Mouse (Mus musculus) thymus, postnatal 25 days (tissue): ENCODE data around the gene Lrrc49.

Experiments
- DNase-seq: peaks from one replicate; pipeline ENCODE4 v3.0.0; 2022

The Lrrc49 gene

GRCm38 (mm10) chr9:60528269-60528668, 159.7 kb downstream of the Lrrc49 start:
- DNase-seq, result no peak

GRCm38 (mm10) chr9:60527836-60528235, 160.1 kb downstream of the Lrrc49 start:
- DNase-seq, result no peak

DNA sequence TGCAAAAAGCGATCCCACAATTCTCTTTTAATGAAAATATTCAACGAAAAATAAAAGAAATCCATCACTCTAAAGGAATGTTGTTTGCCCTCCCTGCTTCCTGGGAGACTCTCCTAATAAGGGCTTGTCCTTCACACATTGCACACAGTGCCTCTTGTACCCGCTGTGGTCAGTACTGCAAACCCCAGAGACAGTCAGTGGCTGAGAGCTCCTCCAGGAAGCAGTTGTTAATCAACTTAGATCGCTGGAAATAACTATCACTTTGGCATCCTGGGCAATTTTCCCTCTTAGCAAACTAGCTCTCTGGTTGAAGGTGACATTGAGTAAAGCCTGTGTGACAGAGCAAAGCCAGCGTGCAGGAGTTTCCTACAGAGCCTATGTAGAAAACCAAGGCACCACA, 160.9 kb downstream of the Lrrc49 start:
- no peak for DNase-seq

DNA sequence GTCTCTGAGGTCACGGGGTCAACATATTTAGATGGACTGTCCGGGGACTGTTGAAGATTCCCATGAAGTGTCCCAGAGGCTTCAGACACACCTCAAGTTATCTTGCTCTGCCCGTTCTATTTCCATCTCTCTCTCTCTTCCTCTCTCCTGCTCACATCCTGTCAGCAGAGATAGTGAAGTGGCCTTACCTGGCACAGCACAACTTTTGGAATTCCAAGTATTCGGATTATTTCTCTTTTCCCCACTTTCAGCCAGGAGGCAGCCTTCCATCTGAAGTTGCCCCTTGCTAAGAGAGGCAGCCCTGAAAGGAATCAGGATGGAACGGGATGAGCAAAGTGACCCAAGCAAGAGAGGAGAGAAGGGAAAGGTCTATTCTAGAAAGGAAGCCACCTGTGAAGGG, 161.8 kb downstream of the Lrrc49 start:
- no peak for DNase-seq

DNA sequence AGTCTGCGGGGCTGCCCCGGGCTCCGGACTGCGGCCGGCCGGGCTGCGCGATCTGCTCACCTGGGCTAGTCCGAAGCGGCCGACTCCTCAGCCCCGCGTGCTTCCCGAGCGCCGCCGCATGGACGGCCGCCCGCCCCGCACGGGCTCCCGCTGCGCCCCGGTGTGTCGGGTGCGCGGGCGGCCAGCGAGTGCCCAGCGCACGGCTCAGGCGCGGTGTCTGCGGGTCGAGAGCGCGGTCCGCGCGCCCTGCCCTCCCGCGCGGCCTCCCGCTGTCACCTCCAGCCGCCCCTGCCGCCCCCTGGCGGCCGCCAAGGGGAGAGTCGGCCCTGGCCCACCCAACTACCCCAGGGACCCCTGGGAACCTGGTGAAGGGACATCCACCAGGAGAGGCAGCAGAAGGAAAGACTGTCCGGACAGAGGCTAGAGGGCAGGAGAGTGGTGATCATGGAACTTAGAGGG, 166.1 kb downstream of the Lrrc49 start, which contains the start of gene Thsd4:
TSS of gene Thsd4 (minus strand) at position 241 of the 459 bp plus-strand sequence.
- peak; percentile 46 for DNase-seq

DNA sequence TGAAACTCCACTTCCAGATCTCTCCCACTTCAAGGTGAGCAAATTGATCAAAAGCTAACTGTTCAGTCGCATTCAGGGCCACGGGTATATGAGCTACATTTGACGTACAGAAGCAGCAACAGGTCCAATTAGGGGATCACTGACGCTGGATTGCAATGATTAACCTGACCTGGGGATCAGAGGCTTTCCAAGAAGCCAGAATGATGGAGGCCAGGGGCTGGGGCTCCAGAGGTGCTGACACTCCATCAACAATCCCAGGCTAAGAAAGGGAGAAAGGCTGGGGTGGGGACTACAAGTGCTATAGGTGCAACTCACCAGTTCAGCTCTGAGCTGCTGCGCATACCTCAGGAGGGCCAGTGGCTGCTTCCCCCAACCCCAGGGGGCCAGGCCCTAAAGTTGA, 166.8 kb downstream of the Lrrc49 start:
- no peak for DNase-seq

DNA sequence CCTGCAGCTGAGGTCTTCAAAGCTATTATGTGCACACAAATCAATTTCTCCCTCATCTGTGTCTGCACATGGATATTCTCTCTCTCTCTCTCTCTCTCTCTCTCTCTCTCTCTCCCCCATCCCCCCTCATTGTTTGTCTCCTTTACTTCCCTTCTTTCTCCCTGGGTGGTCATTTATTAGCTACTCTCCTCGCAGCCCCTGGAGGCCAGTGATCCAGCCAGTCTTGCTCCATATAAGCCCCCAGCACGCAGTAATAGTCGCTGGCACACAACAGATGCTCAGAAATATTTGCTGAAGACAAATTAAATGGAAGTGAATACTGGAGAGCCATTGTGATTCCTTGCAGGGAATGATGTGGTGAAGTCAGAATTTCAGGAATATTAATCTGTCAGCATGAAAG, 168.4 kb downstream of the Lrrc49 start:
- no peak for DNase-seq
